Mouse (Mus musculus): ENCODE data around the gene Zfp423.
A peak's percentile ranks its signal among the peaks of the same experiment; 100 is the strongest.

The Zfp423 gene

GRCm38 (mm10) chr8:87663349-87664216 lies 295.8 kb downstream of the Zfp423 start:
- DNase-seq (ENCODE audit: low spot score in 2 of 2): peak; percentile 19 to 59

- DNase-seq (ENCODE audit: low spot score in 2 of 2): no peak
Observed at GRCm38 (mm10) chr8:87662811-87663341, 296.5 kb downstream of the Zfp423 start.

GRCm38 (mm10) chr8:87662307-87662771 lies 297.1 kb downstream of the Zfp423 start:
- no peak for DNase-seq (ENCODE audit: low spot score in 2 of 2)

- DNase-seq (ENCODE audit: low spot score in 2 of 2): no peak
Observed at GRCm38 (mm10) chr8:87660916-87661910, 298.2 kb downstream of the Zfp423 start.

- DNase-seq (ENCODE audit: low spot score in 2 of 2): no peak
Observed at GRCm38 (mm10) chr8:87660029-87660915, 299.1 kb downstream of the Zfp423 start.

- DNase-seq (ENCODE audit: low spot score in 2 of 2): no peak
Observed at GRCm38 (mm10) chr8:87657488-87657887, 301.9 kb downstream of the Zfp423 start.

GRCm38 (mm10) chr8:87656484-87657230 lies 302.7 kb downstream of the Zfp423 start:
- peak; percentile 44 to 51 for DNase-seq (ENCODE audit: low spot score in 2 of 2)

- no peak for DNase-seq (ENCODE audit: low spot score in 2 of 2)
Observed at GRCm38 (mm10) chr8:87655946-87656345, 303.4 kb downstream of the Zfp423 start.

- no peak for DNase-seq (ENCODE audit: low spot score in 2 of 2)
Observed at GRCm38 (mm10) chr8:87647781-87648180, 311.6 kb downstream of the Zfp423 start.

GRCm38 (mm10) chr8:87645829-87646483 lies 313.4 kb downstream of the Zfp423 start:
- no peak for DNase-seq (ENCODE audit: low spot score in 2 of 2)

- no peak for DNase-seq (ENCODE audit: low spot score in 2 of 2)
Observed at GRCm38 (mm10) chr8:87645371-87645770, 314.0 kb downstream of the Zfp423 start.

- no peak for DNase-seq (ENCODE audit: low spot score in 2 of 2)
Observed at GRCm38 (mm10) chr8:87640930-87641329, 318.5 kb downstream of the Zfp423 start.

- no peak for DNase-seq (ENCODE audit: low spot score in 2 of 2)
Observed at GRCm38 (mm10) chr8:87636226-87636742, 323.1 kb downstream of the Zfp423 start.

GRCm38 (mm10) chr8:87631776-87632175 lies 327.6 kb downstream of the Zfp423 start:
- DNase-seq (ENCODE audit: low spot score in 2 of 2): no peak

- DNase-seq (ENCODE audit: low spot score in 2 of 2): no peak
Observed at GRCm38 (mm10) chr8:87629656-87630055, 329.7 kb downstream of the Zfp423 start.

- DNase-seq (ENCODE audit: low spot score in 2 of 2): no peak
Observed at GRCm38 (mm10) chr8:87621181-87621580, 338.2 kb downstream of the Zfp423 start.

- no peak for DNase-seq (ENCODE audit: low spot score in 2 of 2)
Observed at GRCm38 (mm10) chr8:87620225-87620624, 339.2 kb downstream of the Zfp423 start.

GRCm38 (mm10) chr8:87619529-87619928 lies 339.9 kb downstream of the Zfp423 start:
- DNase-seq (ENCODE audit: low spot score in 2 of 2): no peak

- DNase-seq (ENCODE audit: low spot score in 2 of 2): no peak
Observed at GRCm38 (mm10) chr8:87619118-87619517, 340.3 kb downstream of the Zfp423 start.

Data from thymus, postnatal 10 days (tissue).